Mouse (Mus musculus) liver, adult (tissue): ENCODE results near the gene Tmem150c.

Experiments used
- GATA4 ChIP-seq: IDR thresholded peaks from 2 replicates; pipeline ENCODE4 v1.6.1; 2014; ENCODE audit warnings: mild to moderate bottlenecking, low read length; ENCODE audit not compliant: insufficient replicate concordance

Gene Tmem150c

GRCm38 (mm10) chr5:100127283-100127682 is 32.3 kb downstream of the Tmem150c start:
- no peak for TF ChIP-seq GATA4

DNA sequence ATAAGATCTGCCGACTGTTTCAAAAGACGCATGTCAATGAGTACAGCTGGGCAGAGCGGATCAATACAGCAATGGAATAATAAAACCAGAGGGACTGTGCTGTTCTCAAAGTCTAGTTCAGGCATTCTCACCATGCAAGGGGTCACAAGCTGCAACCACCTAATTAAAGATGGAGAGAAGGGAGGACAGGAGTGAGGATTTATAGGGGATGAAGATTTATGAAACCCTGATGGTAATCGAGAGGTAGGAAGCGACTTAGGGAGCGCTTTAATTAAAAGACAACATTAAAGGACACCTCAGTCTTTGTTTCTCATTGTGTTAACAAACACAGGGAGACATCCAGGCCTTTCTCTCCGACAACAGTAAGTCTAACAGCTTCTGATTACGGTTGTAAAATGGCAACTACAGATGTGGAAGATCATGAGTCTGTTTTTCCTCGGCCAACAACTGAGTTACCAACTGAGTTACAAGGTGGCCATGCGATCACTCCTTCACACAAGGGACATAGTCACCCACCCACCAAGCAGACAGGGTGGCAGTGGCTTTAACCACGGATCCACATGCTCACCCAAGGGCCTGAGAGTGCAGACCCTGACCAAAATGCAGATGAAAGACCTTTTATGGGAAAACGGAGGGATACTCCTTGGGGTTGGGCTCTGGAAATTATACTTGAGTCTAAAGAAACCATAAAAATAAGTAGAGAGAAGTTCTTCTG is 34.0 kb downstream of the Tmem150c start:
- no peak for TF ChIP-seq GATA4

DNA sequence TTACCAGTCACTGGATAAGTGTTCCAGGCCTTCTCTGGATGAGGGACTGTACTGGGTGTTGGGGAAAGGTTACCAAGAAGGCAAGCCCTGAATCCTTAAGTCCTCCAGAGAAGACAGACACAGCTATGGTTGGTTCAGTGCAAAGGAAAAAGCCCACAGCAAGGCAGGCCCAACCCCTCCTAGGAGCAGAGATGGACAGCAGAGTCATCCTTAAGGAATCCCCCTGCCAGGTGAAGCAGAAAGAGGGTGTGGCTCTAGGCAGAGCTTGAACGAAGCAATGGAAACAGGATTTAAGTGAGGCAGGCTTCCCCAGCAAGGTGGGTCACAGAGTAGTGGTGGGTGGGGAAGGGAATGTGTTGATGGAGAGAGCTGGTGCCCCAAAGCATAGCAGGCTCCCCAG is 35.1 kb downstream of the Tmem150c start:
- no peak for TF ChIP-seq GATA4

- no peak for TF ChIP-seq GATA4
Measured at GRCm38 (mm10) chr5:100123283-100123682, 36.3 kb downstream of the Tmem150c start.

DNA sequence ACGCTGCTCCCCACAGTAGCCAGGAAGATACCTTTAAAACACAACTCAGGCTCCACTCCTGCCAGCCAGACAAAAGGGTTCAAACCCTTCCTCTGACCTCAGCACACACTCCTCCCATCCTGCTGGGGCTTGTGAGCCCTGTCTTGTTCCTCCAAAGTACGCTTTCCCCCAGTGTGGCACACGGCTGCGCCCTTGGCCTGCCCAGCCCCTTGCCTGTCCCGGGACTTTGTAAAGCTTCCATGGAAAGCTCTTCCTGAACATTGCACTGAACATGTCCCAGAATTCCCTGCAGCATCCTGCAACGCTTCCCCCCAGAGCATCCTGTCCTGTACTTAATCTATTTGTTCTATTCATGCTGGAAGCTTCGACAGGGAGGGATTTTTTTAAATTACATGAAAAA is 38.4 kb downstream of the Tmem150c start:
- TF ChIP-seq GATA4, result no peak

- TF ChIP-seq GATA4, result no peak
Measured at GRCm38 (mm10) chr5:100120711-100121141, 38.9 kb downstream of the Tmem150c start.

DNA sequence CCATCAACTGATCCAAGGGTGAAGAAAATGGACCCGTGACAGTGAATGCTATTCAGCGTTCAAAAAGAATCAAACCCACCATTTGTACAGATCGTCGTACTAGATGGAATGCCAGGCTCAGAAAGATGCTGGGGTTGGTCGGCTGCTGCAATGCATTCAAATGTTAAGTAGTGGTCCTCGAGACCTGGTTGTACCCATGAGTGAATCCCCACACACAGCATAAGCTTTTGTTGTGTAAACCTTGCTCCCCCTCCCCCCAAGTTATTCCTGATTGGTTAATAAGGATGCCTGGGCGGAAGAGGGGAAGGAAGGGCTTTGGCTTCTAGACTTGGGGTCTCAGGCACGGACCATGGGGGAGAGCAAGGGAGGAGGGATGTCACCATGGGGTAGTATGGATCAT is 40.3 kb downstream of the Tmem150c start:
- no peak for TF ChIP-seq GATA4

DNA sequence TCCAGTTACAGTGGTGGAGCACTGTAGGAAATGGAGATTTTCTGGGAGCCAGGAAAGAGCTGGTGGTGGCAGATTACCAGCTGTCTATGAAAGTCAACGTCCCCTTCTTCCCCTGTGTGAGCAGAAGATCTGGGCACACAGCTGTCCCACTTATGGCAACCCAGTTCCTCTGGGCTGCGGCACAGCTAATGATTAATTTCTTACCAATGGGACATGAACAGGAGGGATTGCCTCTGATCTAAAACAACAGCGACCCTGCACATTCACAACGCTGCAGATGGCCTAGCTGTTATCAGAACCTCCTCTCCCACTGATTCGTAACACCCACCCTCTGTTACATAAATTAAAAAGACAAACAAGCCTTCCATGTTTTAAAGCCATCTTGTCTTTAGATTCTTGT is 46.2 kb downstream of the Tmem150c start:
- no peak for TF ChIP-seq GATA4

DNA sequence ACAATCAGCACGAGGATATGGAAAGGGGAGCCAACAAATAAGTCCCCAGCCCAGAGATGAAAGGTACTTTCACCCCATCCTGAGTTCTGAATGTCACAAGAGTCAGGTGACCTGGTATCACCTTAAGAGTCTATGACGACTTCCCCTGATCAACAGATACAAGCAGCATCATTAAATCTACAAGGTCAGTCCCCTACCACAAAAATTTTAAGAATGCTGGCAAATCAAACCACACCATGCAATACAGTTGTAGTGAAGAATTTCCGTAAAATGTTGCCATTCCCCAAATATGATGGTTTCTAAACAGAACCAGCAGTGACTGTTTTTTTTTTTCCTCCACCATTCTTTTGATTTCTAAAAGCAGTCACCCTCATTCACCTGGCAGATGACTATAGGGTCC is 49.0 kb downstream of the Tmem150c start:
- no peak for TF ChIP-seq GATA4

DNA sequence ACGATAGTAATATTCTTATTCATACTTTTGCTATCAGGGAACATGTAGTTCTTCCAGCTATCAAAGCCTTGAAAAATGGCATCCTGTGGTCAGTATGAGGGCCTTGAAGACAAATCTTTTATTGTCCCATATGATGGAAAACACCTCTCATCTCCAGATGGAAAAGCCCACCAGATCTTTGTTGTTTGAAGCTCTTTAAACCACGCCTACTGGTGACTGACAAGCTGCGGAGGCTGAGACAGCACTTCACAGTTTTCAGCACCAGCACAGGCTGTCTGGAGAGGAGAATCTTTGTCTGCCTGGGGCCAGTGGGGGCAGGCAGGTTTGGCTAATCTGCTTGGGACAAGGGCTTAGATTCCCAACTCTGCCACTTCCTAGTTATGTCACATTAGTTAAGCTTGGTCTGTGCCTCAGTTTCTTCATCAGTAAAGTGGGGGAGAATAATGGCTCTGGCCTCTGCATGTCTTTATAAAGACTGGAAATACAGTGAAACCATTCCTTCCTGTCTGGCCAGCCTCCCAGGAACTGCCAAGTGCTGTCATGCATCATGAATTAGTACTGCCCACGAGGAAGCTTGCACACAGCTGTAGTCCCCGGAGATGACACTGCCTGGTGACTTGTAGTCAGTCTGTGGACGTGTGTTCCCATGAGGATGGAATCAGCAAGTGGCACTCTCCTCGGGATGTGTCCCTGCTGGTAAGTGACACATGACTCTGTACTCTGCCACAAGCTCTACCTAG is 49.9 kb downstream of the Tmem150c start:
- TF ChIP-seq GATA4, result no peak

GRCm38 (mm10) chr5:100108866-100109265 is 50.7 kb downstream of the Tmem150c start:
- no peak for TF ChIP-seq GATA4

- no peak for TF ChIP-seq GATA4
Measured at GRCm38 (mm10) chr5:100102395-100102794, 57.2 kb downstream of the Tmem150c start.

- no peak for TF ChIP-seq GATA4
Measured at GRCm38 (mm10) chr5:100097967-100098366, 61.6 kb downstream of the Tmem150c start.

GRCm38 (mm10) chr5:100096955-100097354 is 62.7 kb downstream of the Tmem150c start:
- TF ChIP-seq GATA4, result no peak

DNA sequence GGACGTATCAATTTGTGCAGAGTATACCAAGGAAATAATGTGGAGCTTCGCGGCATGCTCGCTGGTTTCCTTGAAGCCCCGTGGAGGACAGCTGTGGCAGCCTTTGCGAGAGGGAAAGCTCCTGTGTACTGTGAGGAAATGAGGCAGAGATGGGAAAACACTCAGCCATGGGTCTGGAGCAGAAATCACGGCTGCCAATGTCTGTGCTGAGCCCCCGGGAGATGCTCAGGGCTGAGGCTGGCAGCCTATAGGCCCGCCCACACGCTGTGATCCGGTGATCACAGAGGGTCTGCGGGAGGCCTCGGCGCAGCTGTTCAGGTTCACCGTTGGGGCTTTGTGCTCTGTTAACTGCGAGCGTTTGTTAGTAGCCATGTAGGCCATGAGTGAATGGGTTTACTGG is 68.0 kb downstream of the Tmem150c start:
- TF ChIP-seq GATA4, result no peak

- TF ChIP-seq GATA4, result no peak
Measured at GRCm38 (mm10) chr5:100091263-100091594, 68.4 kb downstream of the Tmem150c start.

GRCm38 (mm10) chr5:100090515-100091262 is 68.9 kb downstream of the Tmem150c start:
- TF ChIP-seq GATA4, result no peak

DNA sequence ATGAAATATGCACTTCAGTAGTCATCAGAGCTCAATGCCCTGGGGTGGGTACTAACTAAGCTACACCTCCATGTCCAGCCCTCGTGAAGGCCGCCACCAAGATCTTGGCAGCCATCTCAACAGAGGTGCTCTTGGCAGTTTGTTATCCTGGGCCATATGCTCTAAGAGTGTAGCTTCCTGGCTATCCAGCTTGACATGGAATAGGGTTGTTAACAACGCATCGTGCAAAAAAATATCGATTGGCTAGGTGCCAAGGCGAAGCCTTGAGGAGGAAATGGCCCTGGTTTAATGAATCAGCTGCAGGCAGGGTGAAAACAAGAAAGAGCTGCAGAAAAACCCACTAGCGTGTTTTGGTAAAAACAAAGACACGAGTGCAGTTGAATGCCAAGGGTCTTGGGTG is 74.5 kb downstream of the Tmem150c start:
- no peak for TF ChIP-seq GATA4
